Mouse (Mus musculus) MEL (cell line): ENCODE measurements around the gene Fbxw11. TPM values are rescaled to one million over a fixed set of nuclear protein-coding genes. Genes with fewer than 3 reads are reported as not detected.

Experiments
- DNase-seq: peaks from one replicate; pipeline ENCODE4 v3.0.0; 2011; ENCODE audit warnings: low read depth, low spot score
- H3K27ac ChIP-seq: 2 replicates; pipeline ENCODE4 v1.5.1; 2012; ENCODE audit warnings: low read depth, mild to moderate bottlenecking, control low read depth, low read length, moderate library complexity; ENCODE audit not compliant: control insufficient read depth
- H3K27me3 ChIP-seq, 2 experiments: fragments of 150-350 bp in 1 of 2; sonication (generic) in 1 of 2; 2 replicates each; pipeline ENCODE4 v1.6.1; 2012; ENCODE audit warnings: low read length in 2 of 2, mild to moderate bottlenecking in 2 of 2, improper control_type of control experiment in 1 of 2, moderate library complexity in 1 of 2; ENCODE audit not compliant: insufficient read depth in 2 of 2, control insufficient read depth in 1 of 2
- H3K36me3 ChIP-seq, 2 experiments: 2 replicates each; pipeline ENCODE4 v1.6.1; 2012 to 2014; ENCODE audit warnings: low read length in 2 of 2, improper control_type of control experiment in 1 of 2, inconsistent platforms in 1 of 2, mild to moderate bottlenecking in 1 of 2; ENCODE audit not compliant: insufficient read depth in 2 of 2, control insufficient read depth in 1 of 2
- H3K4me1 ChIP-seq, 2 experiments: fragments of 150-350 bp in 1 of 2; sonication (generic) in 1 of 2; 2 replicates each; pipeline ENCODE4 v1.6.1; 2012; ENCODE audit warnings: low read length in 2 of 2, improper control_type of control experiment in 1 of 2, mild to moderate bottlenecking in 1 of 2; ENCODE audit not compliant: insufficient read depth in 2 of 2, control insufficient read depth in 1 of 2
- H3K4me3 ChIP-seq, 2 experiments: fragments of 150-350 bp in 1 of 2; sonication (generic) in 1 of 2; 2 replicates each; pipeline ENCODE4 v1.5.1; 2012; ENCODE audit warnings: low read depth in 2 of 2, low read length in 2 of 2, mild to moderate bottlenecking in 2 of 2, moderate library complexity in 2 of 2, control low read depth in 1 of 2, improper control_type of control experiment in 1 of 2; ENCODE audit not compliant: control insufficient read depth in 1 of 2, insufficient read depth in 1 of 2
- H3K79me2 ChIP-seq: 2 replicates; pipeline ENCODE4 v1.6.1; 2012; ENCODE audit warnings: mild to moderate bottlenecking, low read length, moderate library complexity; ENCODE audit not compliant: control insufficient read depth, poor library complexity, insufficient read depth
- H3K9ac ChIP-seq: 2 replicates; pipeline ENCODE4 v1.6.1; 2012; ENCODE audit warnings: low read depth, mild to moderate bottlenecking, control low read depth, low read length, moderate library complexity; ENCODE audit not compliant: control insufficient read depth, poor library complexity, severe bottlenecking
- H3K9me3 ChIP-seq: fragments of 150-350 bp; sonication (generic); replicated peaks from 2 replicates; pipeline ENCODE4 v1.6.1; 2012; ENCODE audit warnings: mild to moderate bottlenecking, low read length, improper control_type of control experiment, moderate library complexity; ENCODE audit not compliant: insufficient read depth
- CHD1 ChIP-seq: IDR thresholded peaks from 2 replicates; pipeline ENCODE4 v1.6.1; 2012; ENCODE audit warnings: low read depth, mild to moderate bottlenecking, inconsistent platforms, low read length, improper control_type of control experiment
- CHD2 ChIP-seq: IDR thresholded peaks from 2 replicates; pipeline ENCODE4 v1.6.1; 2011; ENCODE audit warnings: low read length, improper control_type of control experiment
- CTCF ChIP-seq, 3 experiments: IDR thresholded peaks in 2 of 3; conservative IDR thresholded peaks in 1 of 3; 2 replicates each; pipeline ENCODE4 v1.5.1; 2011 to 2012; ENCODE audit warnings: low read length in 3 of 3, low read depth in 2 of 3, mild to moderate bottlenecking in 2 of 3, improper control_type of control experiment in 1 of 3, inconsistent platforms in 1 of 3, mixed read lengths in 1 of 3, moderate library complexity in 1 of 3; ENCODE audit not compliant: control insufficient read depth in 1 of 3, insufficient read depth in 1 of 3, poor library complexity in 1 of 3, severe bottlenecking in 1 of 3
- E2F4 ChIP-seq: IDR thresholded peaks from 2 replicates; pipeline ENCODE4 v1.6.1; 2011; ENCODE audit warnings: low read depth, low read length, improper control_type of control experiment, borderline replicate concordance
- KAT2A ChIP-seq: conservative IDR thresholded peaks from 2 replicates; pipeline ENCODE4 v1.6.1; 2012; ENCODE audit warnings: low read depth, low read length, improper control_type of control experiment, inconsistent platforms
- MAZ ChIP-seq: IDR thresholded peaks from 2 replicates; pipeline ENCODE4 v1.6.1; 2012; ENCODE audit warnings: low read depth, mild to moderate bottlenecking, inconsistent platforms, low read length, improper control_type of control experiment
- MYB ChIP-seq: IDR thresholded peaks from 2 replicates; pipeline ENCODE4 v1.6.1; 2011; ENCODE audit warnings: mild to moderate bottlenecking, low read depth, low read length, improper control_type of control experiment
- MYC ChIP-seq: IDR thresholded peaks from 2 replicates; pipeline ENCODE4 v1.6.1; 2011; ENCODE audit warnings: low read depth, mild to moderate bottlenecking, low read length, improper control_type of control experiment, moderate library complexity
- POLR2A ChIP-seq, 2 experiments: IDR thresholded peaks; 2 replicates each; pipeline ENCODE4 v1.6.1; 2011 to 2012; ENCODE audit warnings: low read length in 2 of 2, mild to moderate bottlenecking in 2 of 2, control low read depth in 1 of 2, improper control_type of control experiment in 1 of 2, low read depth in 1 of 2, moderate library complexity in 1 of 2; ENCODE audit not compliant: control insufficient read depth in 1 of 2, insufficient read depth in 1 of 2, poor library complexity in 1 of 2
- POLR2AphosphoS2 ChIP-seq: IDR thresholded peaks from 2 replicates; pipeline ENCODE4 v1.6.1; 2011; ENCODE audit warnings: low read length, improper control_type of control experiment
- RAD21 ChIP-seq: IDR thresholded peaks from 2 replicates; pipeline ENCODE4 v1.6.1; 2011; ENCODE audit warnings: mild to moderate bottlenecking, low read depth, low read length, improper control_type of control experiment
- RCOR1 ChIP-seq: IDR thresholded peaks from 2 replicates; pipeline ENCODE4 v1.6.1; 2012; ENCODE audit warnings: low read depth, mild to moderate bottlenecking, inconsistent platforms, low read length, improper control_type of control experiment
- SIN3A ChIP-seq: IDR thresholded peaks from 2 replicates; pipeline ENCODE4 v1.6.1; 2012; ENCODE audit warnings: low read length, improper control_type of control experiment, inconsistent platforms
- SMC3 ChIP-seq: IDR thresholded peaks from 2 replicates; pipeline ENCODE4 v1.6.1; 2011; ENCODE audit warnings: low read depth, low read length, improper control_type of control experiment
- USF1 ChIP-seq: IDR thresholded peaks from 2 replicates; pipeline ENCODE4 v1.6.1; 2014; ENCODE audit warnings: low read depth, mild to moderate bottlenecking, inconsistent platforms, low read length, improper control_type of control experiment, moderate library complexity
- USF2 ChIP-seq, 2 experiments: IDR thresholded peaks; 2 replicates each; pipeline ENCODE4 v1.6.1; 2011 to 2012; ENCODE audit warnings: improper control_type of control experiment in 2 of 2, low read length in 2 of 2, borderline replicate concordance in 1 of 2, inconsistent platforms in 1 of 2, low read depth in 1 of 2, mild to moderate bottlenecking in 1 of 2; ENCODE audit not compliant: insufficient read depth in 1 of 2
- ZC3H11A ChIP-seq: IDR thresholded peaks from 2 replicates; pipeline ENCODE4 v1.6.1; 2012; ENCODE audit warnings: low read depth, mild to moderate bottlenecking, inconsistent platforms, low read length, improper control_type of control experiment
- ZKSCAN1 ChIP-seq: IDR thresholded peaks from 2 replicates; pipeline ENCODE4 v1.6.1; 2012; ENCODE audit warnings: low read depth, mild to moderate bottlenecking, inconsistent platforms, low read length, improper control_type of control experiment, moderate library complexity
- polyA plus RNA-seq, 2 experiments: library from polyadenylated mRNA; stranded (reverse) in 1 of 2; unstranded in 1 of 2; fragments of >175 nt in 1 of 2; fragments of >200 nt in 1 of 2; gene quantifications; 2 replicates each; pipeline versions ENCODE4 v1.2.1 to v1.2.4; 2012; ENCODE audit warnings: low replicate concordance in 2 of 2, low read depth in 1 of 2; ENCODE audit not compliant: insufficient read length in 2 of 2, insufficient read depth in 1 of 2, missing spikeins in 1 of 2
- total RNA-seq: library from RNA; depleted of rRNA; stranded (reverse); fragments of 300-350 nt; gene quantifications from 2 replicates; pipeline ENCODE4 v1.2.3, GENCODE M21; 2012

Gene Fbxw11
- total and polyA plus RNA-seq, 3 experiments, result 35.4 to 98.5 (median 53.5) TPM

DNA sequence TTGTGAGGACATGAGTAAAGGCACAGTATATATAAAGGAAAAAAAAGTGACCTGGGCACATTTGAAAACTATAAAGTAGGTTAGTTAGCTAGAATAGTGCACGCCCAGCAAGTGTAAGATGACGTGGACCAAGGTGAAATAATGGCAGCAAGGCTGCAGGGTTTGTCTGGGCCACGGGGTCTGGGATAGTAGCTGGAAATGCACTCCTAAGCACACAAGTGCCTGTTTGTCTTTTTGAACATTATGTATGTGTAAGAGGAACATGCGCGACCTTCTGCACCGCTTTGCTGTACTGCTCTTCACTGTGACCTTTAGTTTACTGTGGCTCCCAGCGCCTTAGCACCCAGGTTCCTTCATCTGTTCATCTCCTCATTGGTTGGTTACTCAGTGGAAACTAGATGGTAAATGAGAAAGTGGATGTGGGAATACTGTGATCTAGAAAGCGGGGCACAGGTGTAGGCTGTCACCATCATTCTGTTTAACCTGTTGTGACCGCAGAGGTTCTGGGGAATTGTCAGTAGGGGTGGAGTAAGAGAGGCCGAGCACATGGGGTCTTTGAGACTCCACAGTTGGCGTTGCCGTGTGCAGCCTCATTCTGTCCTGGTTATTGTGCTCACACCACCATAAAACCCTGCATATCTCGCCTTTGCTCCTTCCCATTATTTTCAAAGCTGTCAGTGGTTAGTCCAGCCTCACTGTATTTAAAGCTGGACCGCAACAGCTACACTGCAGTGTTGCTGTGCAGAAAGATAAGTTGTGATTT lies 66.4 kb downstream of the Fbxw11 start:
- 0 out of 4 replicates have a peak, but pooled peaks cover 0 to 3% of the 10 kb centered on the region in 2 experiments for H3K4me1 ChIP-seq

DNA sequence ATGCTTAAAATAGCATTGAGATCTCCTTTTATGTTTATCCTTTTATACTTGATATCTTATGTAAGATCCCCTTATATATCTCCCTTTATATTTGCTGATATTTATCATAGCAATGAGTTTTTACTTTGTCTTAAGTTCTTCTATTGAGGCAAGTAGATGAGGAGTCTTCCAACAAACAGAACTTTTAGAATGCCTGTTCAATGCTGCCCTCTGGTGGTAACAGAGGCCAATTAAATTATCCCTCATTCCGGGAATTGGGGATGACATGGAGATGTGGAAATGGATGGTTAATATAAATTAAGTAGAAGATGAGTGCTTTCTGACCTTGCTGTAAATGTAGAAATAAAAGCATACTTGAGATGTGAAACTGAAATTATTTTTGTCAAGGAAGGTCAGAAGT lies 67.0 kb downstream of the Fbxw11 start:
- DNase-seq, result peak; percentile 60
- H3K4me3 ChIP-seq, result no peak overlapping the region
- H3K36me3 ChIP-seq, result peaks cover 0 to 9% of the 10 kb centered on the region in 2 experiments; a peak in 3 of 4 replicates
- 0 out of 4 replicates have a peak, but pooled peaks cover 0 to 3% of the 10 kb centered on the region in 2 experiments for H3K4me1 ChIP-seq
- H3K9ac ChIP-seq, result no peak overlapping the region
- TF ChIP-seq RCOR1 (no peak), CHD2 (no peak), CTCF (IDR thresholded peaks at IDR 0.05 in 2 of 3, conservative IDR thresholded peaks at IDR 0.05 in 1 of 3; ENCODE audit: control insufficient read depth in 1 of 3, insufficient read depth in 1 of 3, low read depth in 2 of 3, low read length in 3 of 3, poor library complexity in 1 of 3, severe bottlenecking in 1 of 3) (peak; percentile 35 to 87 (median 79); a peak in 5 of 6 replicates), SMC3 (peak; percentile 83), USF2 (IDR thresholded peaks at IDR 0.05; ENCODE audit: borderline replicate concordance in 1 of 2, insufficient read depth in 1 of 2, low read depth in 1 of 2, low read length in 2 of 2) (no peak), SIN3A (no peak), RAD21 (peak; percentile 84), USF1 (no peak), MAZ (no peak), CHD1 (no peak), MYB (no peak), ZC3H11A (peak; percentile 52)
- no peak overlapping the region for H3K27ac ChIP-seq
- H3K79me2 ChIP-seq, result peaks cover 4% of the 10 kb centered on the region
- H3K9me3 ChIP-seq, result no peaks in the 10 kb centered on the region
- no peaks in the 10 kb centered on the region for H3K27me3 ChIP-seq

More for the DNA sequence above, 66.4 kb downstream of the Fbxw11 start:
- no peak overlapping the region for H3K9ac ChIP-seq
- H3K36me3 ChIP-seq, result peaks cover 0 to 9% of the 10 kb centered on the region in 2 experiments; a peak in 3 of 4 replicates
- no peak overlapping the region for H3K4me3 ChIP-seq
- H3K27me3 ChIP-seq, result no peaks in the 10 kb centered on the region
- no peak for DNase-seq
- H3K9me3 ChIP-seq, result no peaks in the 10 kb centered on the region
- H3K27ac ChIP-seq, result no peak overlapping the region
- peaks cover 7% of the 10 kb centered on the region for H3K79me2 ChIP-seq
- no peak for TF ChIP-seq CHD2
- no peak for TF ChIP-seq POLR2AphosphoS2
- no peak for TF ChIP-seq ZKSCAN1
- TF ChIP-seq E2F4, result no peak
- TF ChIP-seq CHD1, result no peak
- TF ChIP-seq KAT2A, result no peak
- TF ChIP-seq POLR2A (IDR thresholded peaks at IDR 0.05; ENCODE audit: control insufficient read depth in 1 of 2, insufficient read depth in 1 of 2, low read depth in 1 of 2, low read length in 2 of 2, poor library complexity in 1 of 2), result no peak
- no peak for TF ChIP-seq MYC
